Mouse (Mus musculus) liver, adult (tissue): ENCODE measurements around the gene Grtp1.

Experiments used
- GATA4 ChIP-seq: IDR thresholded peaks from 2 replicates; pipeline ENCODE4 v1.6.1; 2014; ENCODE audit warnings: mild to moderate bottlenecking, low read length; ENCODE audit not compliant: insufficient replicate concordance

Gene Grtp1

GRCm38 (mm10) chr8:13216386-13216785, 16.0 kb upstream of the Grtp1 start:
- no peak for TF ChIP-seq GATA4

- TF ChIP-seq GATA4 = no peak
Observed at GRCm38 (mm10) chr8:13213479-13214268, 13.3 kb upstream of the Grtp1 start.

GRCm38 (mm10) chr8:13209770-13210169, 9.3 kb upstream of the Grtp1 start:
- no peak for TF ChIP-seq GATA4

- TF ChIP-seq GATA4 = no peak
Observed at GRCm38 (mm10) chr8:13208627-13209355, 8.4 kb upstream of the Grtp1 start.

- no peak for TF ChIP-seq GATA4
Observed at GRCm38 (mm10) chr8:13206290-13206689, 5.9 kb upstream of the Grtp1 start.

DNA sequence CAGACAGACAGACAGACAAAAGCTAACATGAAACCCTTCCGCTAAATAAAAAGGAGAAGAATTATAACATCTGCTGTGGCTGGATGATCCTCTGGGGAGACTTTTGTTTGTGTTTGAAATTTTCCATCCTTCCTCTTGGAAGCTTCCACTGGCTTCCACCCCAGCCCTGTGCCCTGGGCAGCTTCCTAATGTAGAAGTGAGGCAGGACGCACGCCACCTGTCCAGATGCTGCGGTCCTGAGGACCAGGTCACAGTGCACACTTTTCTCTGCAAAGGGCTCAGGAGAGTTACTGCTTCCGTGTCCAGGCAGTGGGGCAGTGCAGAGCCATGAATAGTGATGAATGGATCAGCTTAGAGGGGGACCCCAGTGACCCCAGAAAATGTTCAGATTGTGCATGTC, 4.9 kb upstream of the Grtp1 start:
- TF ChIP-seq GATA4 = no peak

DNA sequence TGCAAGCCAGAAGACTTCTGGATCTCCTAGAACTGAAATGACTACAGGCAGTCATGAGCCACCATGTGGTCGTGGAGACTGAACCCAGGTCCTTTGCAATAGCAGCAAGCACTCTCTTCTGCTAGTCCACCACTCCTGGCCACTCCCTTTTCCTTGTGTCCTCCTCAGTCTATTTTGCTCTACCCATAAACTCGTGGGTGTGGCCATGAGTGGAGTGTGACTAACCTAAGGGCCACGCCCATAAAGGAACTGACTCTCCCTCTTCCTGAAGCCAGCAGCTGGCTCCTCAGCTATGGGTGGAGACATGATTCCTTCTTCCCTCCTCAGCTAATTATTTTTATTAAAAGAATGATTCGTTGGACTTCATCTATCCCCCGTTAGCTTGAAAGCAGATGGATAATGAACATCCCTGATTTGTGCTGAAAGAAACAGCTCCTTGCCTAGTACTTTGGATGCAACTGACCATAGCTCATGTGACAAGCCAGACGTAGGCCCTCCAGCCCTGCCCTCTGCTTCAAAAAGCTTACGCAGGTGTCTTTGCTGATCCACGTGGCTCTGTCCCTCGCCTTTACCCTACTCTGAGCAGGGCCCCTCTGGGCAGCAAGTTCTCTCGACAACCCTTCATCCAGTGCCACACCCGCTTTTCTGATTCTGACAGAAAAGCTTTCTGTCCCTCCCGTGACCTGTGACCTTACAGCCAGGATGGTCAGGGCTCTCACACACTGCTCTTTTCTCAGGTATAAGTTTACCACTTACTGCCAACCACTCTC, 4.1 kb upstream of the Grtp1 start:
- TF ChIP-seq GATA4 = no peak

- TF ChIP-seq GATA4 = no peak
Observed at GRCm38 (mm10) chr8:13203472-13203871, 3.1 kb upstream of the Grtp1 start.

GRCm38 (mm10) chr8:13202806-13203205, 2.4 kb upstream of the Grtp1 start:
- TF ChIP-seq GATA4 = no peak

- TF ChIP-seq GATA4 = no peak
Observed at GRCm38 (mm10) chr8:13202041-13202440, 1.6 kb upstream of the Grtp1 start.

DNA sequence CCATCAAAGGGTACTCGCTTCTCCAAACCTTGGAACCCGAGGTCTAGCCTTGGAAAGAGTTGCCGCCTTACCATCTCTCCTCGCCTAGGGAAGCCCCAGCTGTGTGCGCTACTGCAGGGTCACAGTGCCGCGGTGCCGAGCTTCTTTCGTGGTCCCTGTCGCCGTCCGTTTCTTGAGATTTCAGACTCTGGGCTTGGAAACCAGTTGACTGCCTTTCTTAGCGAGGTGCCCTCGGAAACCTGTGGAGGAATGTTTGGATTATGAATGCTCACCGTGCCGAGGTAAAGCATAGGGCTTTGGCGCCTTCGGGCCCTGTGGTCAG, 554 bp upstream of the Grtp1 start:
- no peak for TF ChIP-seq GATA4

DNA sequence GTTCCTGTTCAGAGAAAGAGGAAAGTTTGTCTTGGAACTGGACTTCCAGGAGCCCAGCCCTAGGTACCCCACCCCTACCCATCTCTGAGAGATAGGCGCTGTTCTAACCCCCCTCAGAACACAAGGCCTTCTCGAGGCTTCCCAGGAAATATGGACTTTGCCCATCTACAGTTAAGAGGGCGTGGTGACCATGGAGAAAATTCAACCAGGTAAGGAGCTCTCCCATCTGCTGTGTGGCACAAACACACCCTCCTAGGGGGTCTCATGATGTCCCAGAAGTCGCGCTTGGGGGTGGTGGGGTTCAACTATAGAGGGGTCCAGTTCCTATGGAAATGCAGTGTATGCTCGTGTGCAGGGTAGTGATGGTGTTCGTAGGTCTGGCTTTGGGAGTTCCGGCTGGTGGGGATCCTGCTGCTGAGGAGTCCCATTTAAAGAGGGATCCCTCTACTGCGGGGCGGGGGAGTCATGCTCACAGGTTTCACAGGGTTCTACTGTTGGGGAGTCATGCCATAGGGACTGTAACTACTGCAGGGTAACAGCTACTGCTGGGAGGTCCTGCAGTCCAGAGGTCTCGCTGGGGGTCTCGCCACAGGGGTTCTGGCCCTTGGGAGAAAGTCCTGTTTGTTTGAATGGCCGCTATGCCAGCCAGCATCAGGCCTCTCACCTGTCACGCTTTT, 897 bp downstream of the Grtp1 start:
- no peak for TF ChIP-seq GATA4

- TF ChIP-seq GATA4 = no peak
Observed at GRCm38 (mm10) chr8:13197493-13197892, 2.9 kb downstream of the Grtp1 start.

DNA sequence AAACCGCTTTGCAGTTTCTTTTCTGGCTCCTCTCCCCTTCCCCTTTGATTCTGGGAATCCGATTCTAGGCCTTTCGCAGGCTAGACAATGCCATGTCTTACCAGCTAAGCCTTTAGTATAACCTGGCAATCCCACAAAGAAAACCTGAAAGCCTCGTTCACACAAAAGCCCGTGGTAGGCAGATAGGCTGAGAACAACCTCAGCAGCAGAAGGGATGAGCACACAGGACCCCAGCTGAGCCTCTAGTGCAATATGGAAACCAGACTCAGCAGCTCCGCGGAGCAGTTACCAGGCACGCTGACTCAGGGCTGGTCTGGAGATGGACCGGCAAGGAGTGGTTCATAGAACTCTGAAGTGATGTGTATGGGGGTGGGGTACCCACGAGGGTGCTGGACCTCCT, 5.6 kb downstream of the Grtp1 start:
- no peak for TF ChIP-seq GATA4

GRCm38 (mm10) chr8:13190235-13190634, 10.2 kb downstream of the Grtp1 start:
- peak; percentile 30; the same call in 1 of the 2 replicates for TF ChIP-seq GATA4
